Mouse (Mus musculus) frontal cortex, postnatal 14 days (tissue): ENCODE measurements around the gene Olfr47.
A peak's percentile ranks its signal among the peaks of the same experiment; 100 is the strongest.
"Not testable (repeated sequence)": the region's sequence is repeated elsewhere in the genome, so short reads cannot be mapped to it uniquely, and the experiment has no call there.

Source experiments
- DNase-seq, 2 experiments: peaks; one replicate each; pipeline ENCODE4 v3.0.0; 2022; ENCODE audit warnings: low spot score in 2 of 2

The Olfr47 gene

DNA sequence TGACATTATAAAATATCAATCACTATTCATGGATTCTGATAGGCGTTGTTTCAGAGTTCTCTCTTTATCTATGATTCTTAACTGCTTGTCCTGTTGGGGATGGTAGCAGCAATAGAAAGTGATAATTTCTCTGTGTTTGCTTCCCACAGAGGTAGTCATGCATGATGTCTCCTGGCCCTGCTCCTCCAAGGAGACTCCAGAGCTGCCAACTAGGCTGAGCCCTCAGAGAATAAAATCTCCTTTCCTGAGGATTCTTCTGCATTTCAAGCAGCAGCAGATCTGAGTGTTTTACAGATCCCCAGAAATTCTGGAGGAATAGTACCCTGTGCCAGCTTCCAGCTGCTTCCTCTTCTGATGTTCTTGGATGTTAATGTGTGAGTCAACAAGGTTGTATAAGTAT is at the start of gene Olfr47:
Olfr47 (plus strand) TSS at position 275 of the 400 bp plus-strand sequence.
- not testable (repeated sequence) for DNase-seq

DNA sequence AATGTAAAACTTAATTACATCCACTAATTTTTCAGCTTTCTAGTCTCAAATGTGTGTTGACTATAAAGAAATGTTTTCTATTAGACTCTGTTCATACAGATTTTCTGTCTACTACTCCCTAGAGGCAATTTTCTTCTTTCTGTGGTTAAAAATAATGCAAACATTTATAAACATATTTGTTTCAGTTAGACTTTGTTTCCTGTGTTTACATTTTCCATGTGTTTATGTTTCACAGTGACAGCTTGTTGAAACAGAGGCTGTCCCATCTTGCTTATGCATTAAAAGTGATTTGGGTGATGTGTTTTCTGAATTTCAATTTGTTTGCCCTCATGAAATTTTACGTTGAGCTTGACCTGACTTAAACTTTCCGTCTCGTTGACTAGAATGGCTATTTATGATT is 40.3 kb upstream of the Olfr47 start:
- no peak for DNase-seq

DNA sequence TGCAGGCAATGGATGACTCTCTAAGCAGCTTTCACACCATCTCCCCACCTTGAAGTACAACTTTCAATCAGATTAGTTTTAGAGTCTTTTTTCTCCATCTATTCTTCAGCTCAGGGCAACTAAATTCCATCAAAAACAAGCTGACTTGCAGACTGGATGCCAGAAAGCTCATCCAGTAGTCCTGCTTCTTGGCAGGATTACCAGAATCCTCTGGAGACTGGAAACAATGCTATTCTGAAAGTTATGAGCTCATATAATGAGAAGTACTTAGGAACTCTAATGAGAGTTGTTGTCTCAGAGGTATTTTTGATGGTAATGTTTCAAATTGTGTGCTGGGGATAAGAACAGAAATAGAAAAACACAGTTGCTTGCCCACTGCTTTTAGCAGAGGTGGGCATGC is 34.5 kb upstream of the Olfr47 start, which contains the start of gene Olfr435:
Olfr435 (plus strand) TSS at position 366 of the 400 bp plus-strand sequence.
- no peak for DNase-seq

DNA sequence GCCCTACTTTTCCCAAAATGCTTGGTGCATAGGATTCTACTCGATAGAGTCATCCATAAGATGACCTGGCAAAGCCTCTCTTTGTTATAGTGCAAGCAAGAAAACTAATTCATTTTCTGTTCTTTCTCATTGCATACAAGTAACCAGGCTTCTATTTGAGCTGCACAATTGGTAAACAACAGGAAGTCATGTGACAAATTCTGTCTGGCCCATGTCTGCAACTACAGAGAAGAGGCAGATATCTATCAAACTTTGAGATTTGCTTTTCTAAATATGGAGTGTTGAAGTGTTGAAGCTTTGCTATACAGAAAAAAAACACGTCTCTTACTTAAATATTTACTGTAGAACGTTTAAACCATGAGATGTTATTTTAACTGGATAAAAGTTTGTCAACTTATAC is 33.2 kb upstream of the Olfr47 start:
- no peak for DNase-seq

DNA sequence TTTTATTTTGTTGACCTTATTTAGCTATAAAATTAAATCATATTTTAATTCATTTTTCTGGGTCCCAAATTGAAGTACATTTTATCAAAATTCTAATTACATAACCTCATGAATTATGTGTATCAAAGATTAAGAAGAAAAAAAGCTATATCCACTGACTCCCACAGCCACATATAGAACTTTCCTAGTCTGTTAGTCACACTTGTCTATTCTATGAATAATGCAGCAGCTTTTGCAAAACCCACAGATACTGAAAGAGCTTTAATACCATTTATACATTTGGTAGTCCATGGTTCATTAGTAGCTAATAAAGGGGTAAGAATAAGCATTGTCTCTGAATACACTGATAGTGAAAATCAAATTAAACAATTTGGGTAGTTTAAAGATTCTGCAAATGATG is 28.5 kb upstream of the Olfr47 start:
- DNase-seq: no peak

DNA sequence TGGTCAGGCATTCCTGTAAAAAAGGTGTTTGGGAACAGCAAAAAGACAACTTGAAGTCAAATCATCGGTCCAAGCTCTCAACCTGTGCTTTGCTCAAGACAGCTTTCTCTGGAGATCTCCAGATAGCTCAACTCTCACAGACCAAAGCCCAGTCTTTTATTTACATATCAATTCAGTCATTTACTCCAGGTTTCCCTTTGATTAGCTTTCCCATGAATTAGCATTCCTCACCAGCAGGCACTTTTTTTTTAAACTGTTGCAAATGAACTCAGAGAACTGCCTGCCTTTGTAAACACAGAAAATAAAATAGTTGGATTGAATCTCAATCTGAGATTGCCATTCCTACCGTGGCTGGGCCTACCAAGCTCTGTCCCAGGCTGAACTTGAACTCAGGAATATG is 26.0 kb upstream of the Olfr47 start:
- no peak for DNase-seq

DNA sequence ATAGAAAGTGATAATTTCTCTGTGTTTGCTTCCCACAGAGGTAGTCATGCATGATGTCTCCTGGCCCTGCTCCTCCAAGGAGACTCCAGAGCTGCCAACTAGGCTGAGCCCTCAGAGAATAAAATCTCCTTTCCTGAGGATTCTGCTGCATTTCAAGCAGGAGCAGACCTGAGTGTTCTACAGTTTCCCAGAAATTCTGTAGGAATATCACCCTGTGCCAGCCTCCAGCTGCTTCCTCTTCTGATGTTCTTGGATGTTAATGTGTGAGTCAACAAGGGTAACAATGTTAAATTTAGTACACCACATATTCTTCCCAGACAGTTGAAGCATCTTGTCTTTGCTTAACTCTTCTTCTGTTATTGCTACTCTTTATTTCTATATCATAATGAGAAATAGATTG is 18.5 kb upstream of the Olfr47 start, which contains the start of gene Olfr434:
Olfr434 (plus strand) TSS at position 149 of the 400 bp plus-strand sequence.
- peak in 1 of 2 experiments; percentile 7 for DNase-seq

DNA sequence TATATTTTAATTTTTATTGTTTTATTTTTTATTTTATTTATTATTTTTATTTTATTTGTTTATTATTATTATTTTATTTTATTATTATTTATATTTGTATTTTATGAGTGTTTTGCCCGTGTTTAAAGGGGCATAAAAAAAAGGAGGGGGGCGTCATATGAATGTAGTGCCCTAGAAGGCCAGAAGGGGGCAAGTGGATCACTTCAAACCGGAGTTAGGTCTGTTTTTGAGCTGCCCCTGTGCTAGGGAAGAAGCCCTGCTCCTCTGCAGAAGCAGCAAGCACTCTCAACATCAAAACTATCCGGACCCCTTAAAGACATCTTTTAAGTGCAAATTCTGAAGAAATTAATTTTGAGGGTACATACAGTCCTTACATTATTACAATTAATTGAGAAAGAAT is 10.7 kb downstream of the Olfr47 start:
- no peak for DNase-seq

DNA sequence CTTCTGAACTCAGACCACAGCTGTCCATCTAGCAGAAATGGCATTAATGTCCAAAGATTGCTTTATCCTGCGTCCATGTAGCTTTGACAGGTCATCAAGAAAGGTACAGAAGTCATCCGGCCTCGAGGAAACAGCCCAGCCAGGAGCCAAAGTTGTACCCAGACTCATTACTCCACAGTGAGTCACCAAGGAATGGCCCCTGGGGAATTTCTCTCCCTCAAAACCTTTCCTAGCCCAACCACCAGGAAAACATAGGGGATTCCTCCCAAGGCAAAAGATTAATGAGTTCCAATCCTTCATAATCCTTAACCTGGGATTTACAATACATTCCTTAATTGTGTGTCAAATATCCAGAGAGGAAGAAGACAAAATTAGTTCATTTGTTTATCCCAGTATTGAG is 16.1 kb downstream of the Olfr47 start:
- DNase-seq: no peak

DNA sequence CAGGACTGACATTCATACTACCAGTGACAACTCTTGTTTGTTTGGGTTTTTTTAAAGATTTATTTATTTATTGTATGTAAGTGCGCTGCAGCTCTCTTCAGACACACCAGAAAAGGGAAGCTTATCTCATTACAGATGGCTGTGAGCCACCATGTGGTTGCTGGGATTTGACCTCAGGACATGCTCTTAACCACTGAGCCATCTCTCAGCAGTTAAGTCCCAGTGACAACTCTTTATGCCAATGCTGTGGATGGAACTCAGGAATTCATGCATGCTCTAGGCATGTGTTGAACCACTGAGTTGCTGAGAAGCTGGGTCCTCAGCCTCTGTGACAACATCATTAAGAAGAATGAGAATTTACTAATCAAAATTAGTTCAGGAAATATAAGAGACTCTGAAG is 21.7 kb downstream of the Olfr47 start:
- DNase-seq: no peak

DNA sequence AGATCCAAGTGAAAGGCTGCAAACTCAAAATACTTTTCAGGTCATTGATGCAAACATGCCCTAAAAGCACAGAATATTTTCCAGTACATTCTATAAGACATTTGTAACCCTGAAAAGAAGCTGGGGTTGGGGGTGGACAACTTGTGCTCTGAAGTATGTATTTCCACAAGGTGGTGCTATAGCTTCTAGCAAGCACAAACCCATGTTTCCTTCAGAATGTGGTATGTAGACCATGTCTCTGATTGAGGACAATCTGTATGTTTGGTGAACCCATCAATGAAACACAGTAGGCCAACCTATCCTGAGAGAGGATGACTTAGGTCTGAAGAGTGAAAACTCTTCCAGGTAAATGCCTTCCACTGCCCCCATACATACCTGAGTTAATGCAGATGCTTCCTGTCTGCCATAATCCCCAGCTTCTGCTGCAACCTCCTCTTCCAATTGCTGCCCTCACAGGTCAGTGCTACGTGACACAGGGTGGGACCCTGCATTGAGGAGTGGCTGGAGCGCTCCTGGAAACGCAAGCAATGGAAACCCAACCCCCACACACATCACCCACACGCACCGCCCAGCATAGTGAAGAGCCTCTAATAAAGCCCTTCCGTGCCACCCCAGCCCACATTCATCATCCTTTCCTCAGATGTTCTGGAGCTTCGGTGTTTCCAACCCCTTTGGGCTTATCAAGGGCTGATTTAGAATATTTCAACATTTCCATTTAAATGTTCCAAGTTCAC is 23.0 kb downstream of the Olfr47 start:
- DNase-seq: no peak

DNA sequence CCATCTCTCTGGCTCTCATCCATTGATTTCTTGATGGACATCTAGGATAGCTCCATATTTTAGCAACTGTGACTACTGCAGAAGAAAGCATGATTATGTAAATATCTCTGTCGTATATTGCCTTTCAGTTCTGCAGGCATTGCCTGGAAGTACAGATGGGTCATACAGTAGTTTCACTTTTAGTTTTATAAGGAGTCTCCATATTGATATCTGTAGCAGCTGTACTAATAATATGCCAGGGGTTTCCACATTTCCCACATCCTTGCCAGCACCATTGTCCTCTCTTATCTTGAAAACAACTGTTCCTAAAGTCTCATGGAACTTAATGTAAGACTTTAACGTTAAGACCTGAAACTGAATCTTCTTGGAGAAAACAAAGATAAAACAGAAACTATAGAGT is 29.4 kb downstream of the Olfr47 start:
- no peak for DNase-seq

DNA sequence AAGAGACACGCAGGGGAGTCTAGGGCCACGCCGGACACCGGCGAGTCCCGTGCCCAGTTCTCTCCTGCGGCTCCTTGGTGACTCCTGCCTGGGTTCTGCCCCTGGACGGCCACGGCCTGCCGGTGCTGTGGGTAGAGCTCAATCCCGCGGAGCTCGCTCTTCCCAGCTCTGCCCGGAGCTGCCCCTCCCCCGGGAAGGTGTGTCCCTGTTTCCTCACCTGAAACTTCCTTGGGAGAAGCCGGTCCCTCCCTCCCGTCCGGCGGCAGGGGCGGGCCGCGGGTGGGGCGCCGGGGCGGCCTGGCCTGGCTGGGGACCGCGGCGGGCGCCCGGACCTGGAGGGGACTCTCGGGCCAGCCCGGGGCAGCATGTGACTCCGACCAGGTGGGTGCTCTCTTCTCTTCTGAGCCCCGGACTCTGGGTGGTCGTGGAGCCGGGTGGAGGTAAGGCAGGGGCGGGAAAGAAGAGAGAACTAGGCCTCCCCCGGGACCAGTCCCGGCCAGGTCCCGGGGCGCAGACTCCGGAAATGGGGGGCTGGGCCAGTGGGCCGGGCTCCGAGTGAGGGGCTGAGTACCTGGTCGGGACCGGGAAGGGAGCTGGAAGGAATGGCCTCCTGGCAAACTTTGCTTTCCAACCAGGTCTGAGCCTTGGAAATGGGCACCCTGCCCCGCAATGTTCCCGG is 34.2 kb downstream of the Olfr47 start, which contains the start of gene Arhgef5:
Arhgef5 (plus strand) TSS at position 220 of the 679 bp plus-strand sequence.
- no peak for DNase-seq

DNA sequence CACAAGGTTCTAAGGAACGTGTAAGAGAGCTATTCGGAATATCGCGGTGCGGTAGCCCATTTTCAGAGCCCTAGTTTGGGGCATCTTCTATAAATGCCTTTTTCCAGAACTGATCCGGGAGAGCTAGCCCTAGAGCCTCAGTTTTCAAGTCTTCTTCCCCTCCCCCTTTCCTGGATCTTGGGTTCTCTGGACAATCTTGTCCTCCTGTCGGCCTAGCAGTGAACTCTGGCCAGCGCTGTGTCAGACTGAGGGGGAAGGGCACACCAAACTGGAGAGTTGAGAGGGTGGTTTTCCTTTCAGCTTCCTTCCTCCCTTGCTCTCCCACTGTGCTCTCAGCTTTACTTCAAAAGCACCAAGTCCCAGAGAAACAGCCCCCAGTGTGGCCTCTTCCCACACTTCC is 35.0 kb downstream of the Olfr47 start:
- no peak for DNase-seq

DNA sequence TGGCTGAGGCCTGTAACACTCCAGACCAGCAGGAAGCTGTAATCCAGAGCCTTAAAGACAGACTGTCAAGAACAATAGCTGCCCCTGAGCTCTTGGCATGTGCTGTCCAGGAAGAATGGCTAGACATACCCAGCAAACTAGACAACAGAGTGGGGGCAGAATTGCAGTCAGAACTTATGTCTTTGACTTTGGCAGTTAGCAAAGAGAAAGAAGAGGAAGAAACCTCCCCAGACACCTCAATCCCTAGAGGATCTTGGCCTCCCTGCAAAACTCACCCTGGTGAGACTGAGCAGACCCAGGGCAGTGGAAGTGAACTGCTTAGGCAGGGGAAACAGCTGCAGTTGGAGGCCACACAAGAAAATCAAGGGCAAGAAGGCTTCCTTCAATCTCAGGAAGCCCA is 41.3 kb downstream of the Olfr47 start:
- DNase-seq: no peak

DNA sequence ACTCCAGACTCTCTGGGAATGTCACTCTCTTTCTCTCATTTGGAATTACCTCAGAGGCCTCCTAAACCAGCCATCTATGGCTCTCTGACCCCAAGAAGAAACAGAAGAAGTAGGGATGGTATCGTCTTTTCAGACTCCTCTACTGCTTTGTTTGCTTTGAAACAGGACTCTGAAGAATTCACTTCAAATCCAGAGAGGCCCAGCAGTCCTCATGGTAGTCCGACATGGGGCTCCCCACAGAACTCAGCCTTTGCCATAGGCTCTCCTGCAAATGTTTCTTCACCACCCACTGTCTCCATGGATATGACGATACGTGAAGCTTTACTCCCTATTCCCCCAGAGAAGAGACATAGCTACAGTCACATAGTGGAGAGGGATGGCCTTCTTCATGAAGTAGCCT is 42.8 kb downstream of the Olfr47 start:
- DNase-seq: no peak

DNA sequence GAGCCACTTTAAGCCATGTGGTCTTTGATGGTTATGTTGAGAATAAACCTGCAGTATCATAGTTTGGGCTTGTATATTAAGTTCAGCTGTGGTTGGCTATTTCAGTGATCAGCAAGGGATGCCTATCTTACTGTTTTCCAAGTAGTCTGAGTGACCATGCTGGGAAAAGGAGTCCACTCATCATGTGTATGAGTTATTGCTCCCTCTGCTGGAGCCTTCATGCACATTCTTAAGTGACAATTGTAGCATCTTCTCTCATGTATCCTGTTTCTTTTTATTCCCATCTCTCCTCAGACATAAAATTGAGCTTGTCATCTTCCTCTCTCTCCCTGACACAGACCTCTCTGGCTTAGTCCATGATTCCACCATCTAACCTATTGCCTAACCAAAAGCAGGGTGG is 46.9 kb downstream of the Olfr47 start:
- no peak for DNase-seq

DNA sequence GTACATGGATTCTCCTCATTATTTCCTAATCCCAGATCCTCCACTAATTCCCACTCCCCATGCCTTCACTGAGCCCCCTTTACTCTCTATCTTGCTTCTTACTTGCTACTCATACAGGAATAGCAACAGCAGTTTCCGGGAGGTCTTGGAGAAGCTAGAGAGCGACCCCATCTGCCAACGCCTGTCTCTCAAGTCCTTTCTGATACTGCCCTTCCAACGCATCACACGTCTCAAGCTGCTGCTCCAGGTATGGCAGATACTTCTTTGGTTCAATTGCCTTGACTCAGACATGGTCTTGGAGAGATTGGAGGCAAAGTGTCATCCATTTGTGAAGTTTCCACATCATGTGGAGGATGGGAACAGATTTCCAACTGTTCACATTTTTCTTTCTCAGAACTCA is 49.2 kb downstream of the Olfr47 start:
- DNase-seq: no peak
